Mouse (Mus musculus) olfactory bulb, adult 2 months (tissue): ENCODE results near the gene Pth. TPM values are rescaled to one million over a fixed set of nuclear protein-coding genes. Genes with fewer than 3 reads are reported as not detected.

Source experiments
- H3K27ac ChIP-seq: fragments of 200-500 bp; 2 replicates; pipeline ENCODE4 v1.5.1; 2012; ENCODE audit warnings: low read depth, low read length; ENCODE audit not compliant: insufficient read depth
- H3K4me1 ChIP-seq: fragments of 200-500 bp; 2 replicates; pipeline ENCODE4 v1.6.1; 2012; ENCODE audit warnings: low read length; ENCODE audit not compliant: control insufficient read depth, insufficient read depth
- H3K4me3 ChIP-seq: fragments of 200-500 bp; 2 replicates; pipeline ENCODE4 v1.5.1; 2012; ENCODE audit warnings: mild to moderate bottlenecking, low read depth, low read length, moderate library complexity; ENCODE audit not compliant: insufficient read depth
- CTCF ChIP-seq: fragments of 200-500 bp; IDR thresholded peaks from 2 replicates; pipeline ENCODE4 v1.5.1; 2012; ENCODE audit warnings: low read depth, mild to moderate bottlenecking, low read length, moderate library complexity; ENCODE audit not compliant: insufficient read depth
- POLR2A ChIP-seq: fragments of 200-500 bp; IDR thresholded peaks from 2 replicates; pipeline ENCODE4 v1.6.1; 2012; ENCODE audit warnings: mild to moderate bottlenecking, low read depth, low read length, moderate library complexity; ENCODE audit not compliant: insufficient read depth
- WGBS: fragments of 180-500 bp; shearing (Covaris S2); methylation state at CpG from one replicate; pipeline ENCODE4 v1.1.7; 2018; 5-methylcytosine and 5-hydroxymethylcytosine counted together
- polyA plus RNA-seq: library from polyadenylated mRNA; stranded (reverse); fragments of >200 nt; gene quantifications from 2 replicates; pipeline ENCODE4 v1.2.4, GENCODE M21; 2012; ENCODE audit warnings: low replicate concordance; ENCODE audit not compliant: missing spikeins, insufficient read depth, insufficient read length

The Pth gene
- polyA plus RNA-seq, result not detected in 2 replicates

- no peak within 1 kb of the TSS for H3K4me3 ChIP-seq
- 93% methylated on average over 2 of the region's 2 CpGs for WGBS
- no peaks in the 10 kb centered on the region for H3K4me1 ChIP-seq
- no peak within 1 kb of the TSS for H3K27ac ChIP-seq
- TF ChIP-seq CTCF (no peak), POLR2A (no peak)
Observed at GRCm38 (mm10) chr7:113388470-113388869, at the start of gene Pth. TSS of gene Pth (minus strand) at chr7:113388570.

DNA sequence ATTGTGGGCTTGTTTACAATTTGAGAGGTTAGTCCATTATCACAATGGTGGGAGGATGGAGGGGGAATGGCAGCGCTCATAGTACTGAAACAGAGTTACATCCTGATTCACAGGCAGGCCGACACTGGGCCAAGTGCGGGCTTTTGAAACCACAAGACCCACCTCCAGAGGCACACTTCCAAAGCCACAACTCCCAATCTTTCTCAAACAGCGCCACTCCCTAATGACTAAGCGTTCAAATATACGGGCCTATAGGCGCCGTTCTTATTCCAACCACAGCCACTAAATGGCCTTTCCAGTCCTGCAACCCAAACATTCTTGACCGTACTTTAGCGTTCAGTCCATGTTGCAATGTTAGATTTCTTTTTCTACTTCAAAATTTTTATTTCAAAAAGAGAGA, 47.9 kb upstream of the Pth start:
- no peak overlapping the region for H3K27ac ChIP-seq
- no peaks in the 10 kb centered on the region for H3K4me1 ChIP-seq
- no peak for TF ChIP-seq POLR2A
- TF ChIP-seq CTCF, result no peak
- 93% methylated on average over 10 of the region's 10 CpGs for WGBS
- H3K4me3 ChIP-seq, result no peak overlapping the region

DNA sequence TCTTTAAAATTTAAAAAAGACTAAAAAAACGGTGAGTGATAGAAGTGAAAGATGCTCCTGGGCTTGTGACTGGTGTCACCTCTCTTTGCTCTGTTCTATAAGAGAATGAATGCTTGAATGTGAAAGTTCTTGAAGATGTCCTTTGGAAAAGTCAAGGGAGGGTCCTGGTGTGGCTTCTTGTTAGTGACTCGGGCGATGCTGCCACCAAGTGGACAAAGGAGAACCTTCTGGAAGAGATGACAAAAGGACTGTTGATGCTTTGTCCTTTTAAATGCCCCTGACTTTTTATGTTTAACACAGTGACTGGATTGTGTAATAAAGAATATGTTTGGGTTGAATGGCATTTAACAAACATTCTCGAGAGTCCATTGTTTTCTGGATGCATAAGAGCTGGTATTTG, 45.9 kb upstream of the Pth start:
- Histone ChIP-seq H3K4me1 (no peaks in the 10 kb centered on the region), H3K27ac (no peak overlapping the region), H3K4me3 (no peak overlapping the region)
- 20% methylated on average over 4 of the region's 4 CpGs for WGBS
- TF ChIP-seq POLR2A, result no peak
- TF ChIP-seq CTCF, result no peak

GRCm38 (mm10) chr7:113433451-113433850, 45.1 kb upstream of the Pth start:
- TF ChIP-seq POLR2A (no peak), CTCF (no peak)
- no peak overlapping the region for H3K4me3 ChIP-seq
- no peak overlapping the region for H3K27ac ChIP-seq
- no peaks in the 10 kb centered on the region for H3K4me1 ChIP-seq
- WGBS, result 89% methylated on average over 3 of the region's 3 CpGs

- 86% methylated on average over 4 of the region's 4 CpGs for WGBS
- no peaks in the 10 kb centered on the region for H3K4me1 ChIP-seq
Observed at GRCm38 (mm10) chr7:113432891-113433290, 44.5 kb upstream of the Pth start.

DNA sequence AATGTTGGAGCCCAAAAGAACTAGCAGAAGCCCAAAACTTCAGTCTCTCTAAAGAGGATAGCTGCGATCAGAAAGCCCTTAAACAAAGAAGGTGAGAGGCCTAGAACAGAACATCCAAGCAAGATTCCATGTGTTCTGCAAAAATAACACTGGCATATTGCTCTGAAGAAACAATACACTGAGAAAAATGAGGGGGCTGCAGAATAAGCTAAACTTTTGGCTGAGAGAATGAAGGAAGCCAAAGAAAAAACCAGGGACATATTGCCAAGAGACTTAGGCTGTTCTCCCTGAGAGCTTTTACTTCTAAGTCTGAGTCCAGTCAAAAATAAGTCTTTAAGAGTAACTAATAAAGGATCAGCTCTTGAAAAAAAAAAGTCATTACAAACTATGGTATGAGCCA, 32.4 kb upstream of the Pth start:
- Histone ChIP-seq H3K4me1 (peaks cover 2% of the 10 kb centered on the region; the same call in 1 of the 2 replicates), H3K27ac (no peak overlapping the region), H3K4me3 (no peak overlapping the region)
- no peak for TF ChIP-seq CTCF
- TF ChIP-seq POLR2A, result no peak
- WGBS, result 91% methylated on average over 1 of the region's 1 CpGs

More at GRCm38 (mm10) chr7:113432891-113433290, 44.5 kb upstream of the Pth start:
- no peak overlapping the region for H3K27ac ChIP-seq
- no peak for TF ChIP-seq CTCF
- TF ChIP-seq POLR2A, result no peak
- no peak overlapping the region for H3K4me3 ChIP-seq

- Histone ChIP-seq H3K4me3 (no peak overlapping the region), H3K27ac (no peak overlapping the region), H3K4me1 (peaks cover 2% of the 10 kb centered on the region; the same call in 1 of the 2 replicates)
- no peak for TF ChIP-seq CTCF
- no peak for TF ChIP-seq POLR2A
- WGBS, result 22% methylated on average over 4 of the region's 4 CpGs
Observed at GRCm38 (mm10) chr7:113419070-113419782, 30.9 kb upstream of the Pth start.

DNA sequence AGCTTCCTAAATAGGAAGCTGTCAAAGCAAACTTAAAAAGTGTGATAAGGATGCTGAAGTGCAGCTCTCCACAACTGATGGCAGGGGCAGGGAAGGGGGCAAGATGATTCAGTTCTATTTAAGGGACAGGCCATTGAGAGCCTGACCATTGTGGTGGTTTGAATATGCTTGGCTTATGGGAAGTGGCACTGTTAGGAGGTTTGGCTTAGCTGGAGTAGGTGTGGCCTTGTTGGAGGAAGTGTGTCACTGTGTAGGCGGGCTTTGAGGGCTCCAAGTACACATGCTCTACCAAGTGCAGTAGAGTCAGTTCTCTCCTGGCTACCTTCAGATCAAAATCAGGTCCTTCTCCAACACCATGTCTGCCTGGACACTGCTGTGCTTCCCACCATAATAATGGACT, 28.2 kb upstream of the Pth start:
- H3K4me3 ChIP-seq, result no peak overlapping the region
- WGBS, result 100% methylated on average over 1 of the region's 1 CpGs
- no peak overlapping the region for H3K27ac ChIP-seq
- no peak for TF ChIP-seq CTCF
- H3K4me1 ChIP-seq, result peaks cover 2% of the 10 kb centered on the region; the same call in 1 of the 2 replicates

- TF ChIP-seq POLR2A, result no peak
- TF ChIP-seq CTCF, result no peak
- no peak overlapping the region for H3K4me3 ChIP-seq
- 67% methylated on average over 3 of the region's 3 CpGs for WGBS
- H3K4me1 ChIP-seq, result peaks cover 2% of the 10 kb centered on the region; the same call in 1 of the 2 replicates
- H3K27ac ChIP-seq, result no peak overlapping the region
Observed at GRCm38 (mm10) chr7:113415256-113415655, 26.9 kb upstream of the Pth start.
